Mouse (Mus musculus) G1E (cell line): Measurements from ENCODE around the gene Nell2. TPM values are rescaled to one million over a fixed set of nuclear protein-coding genes. Genes with fewer than 3 reads are reported as not detected.

Experiments
- ATAC-seq: 2 replicates; pipeline ENCODE4 v1.8.0; 2016; ENCODE audit warnings: mild to moderate bottlenecking; ENCODE audit not compliant: insufficient number of reproducible peaks, poor library complexity, low FRiP score, severe bottlenecking; ENCODE audit errors: extremely low read depth
- DNase-seq: peaks from one replicate; pipeline ENCODE4 v3.0.0; 2012; ENCODE audit warnings: low spot score
- H3K27me3 ChIP-seq: 2 replicates; pipeline ENCODE4 v1.6.1; 2012; ENCODE audit warnings: mild to moderate bottlenecking, low read length, inconsistent platforms; ENCODE audit not compliant: insufficient read depth
- H3K36me3 ChIP-seq: replicated peaks from 2 replicates; pipeline ENCODE3; 2012; ENCODE audit warnings: mild to moderate bottlenecking, inconsistent platforms
- H3K4me1 ChIP-seq: 2 replicates; pipeline ENCODE4 v1.6.1; 2012; ENCODE audit warnings: low read depth, low read length, inconsistent platforms, mixed read lengths; ENCODE audit not compliant: insufficient read depth
- H3K4me3 ChIP-seq: 2 replicates; pipeline ENCODE4 v1.5.1; 2012; ENCODE audit warnings: low read depth, mild to moderate bottlenecking, inconsistent platforms, low read length, moderate library complexity, mixed read lengths
- H3K9me3 ChIP-seq: replicated peaks from 2 replicates; pipeline ENCODE4 v1.6.1; 2012; ENCODE audit warnings: inconsistent platforms
- CTCF ChIP-seq: IDR thresholded peaks from 2 replicates; pipeline ENCODE4 v1.5.1; 2012; ENCODE audit warnings: low read depth, low read length, inconsistent platforms, mixed read lengths
- GATA1 ChIP-seq: IDR thresholded peaks from 2 replicates; pipeline ENCODE4 v1.6.1; 2012; ENCODE audit warnings: borderline replicate concordance, low read length, inconsistent platforms, mixed read lengths
- GATA2 ChIP-seq: IDR thresholded peaks from 2 replicates; pipeline ENCODE4 v1.6.1; 2012; ENCODE audit warnings: low read depth, low read length, inconsistent platforms, borderline replicate concordance
- POLR2AphosphoS5 ChIP-seq: IDR thresholded peaks from 2 replicates; pipeline ENCODE4 v1.6.1; 2012; ENCODE audit warnings: low read depth, low read length, inconsistent platforms; ENCODE audit not compliant: insufficient replicate concordance
- TAL1 ChIP-seq: conservative IDR thresholded peaks from 2 replicates; pipeline ENCODE4 v1.6.1; 2012; ENCODE audit warnings: low read depth, low read length, inconsistent platforms, mixed read lengths
- polyA plus RNA-seq: library from polyadenylated mRNA; stranded (reverse); fragments of >175 nt; gene quantifications from 2 replicates; pipeline ENCODE4 v1.2.3, GENCODE M21; 2012
- total RNA-seq, 2 experiments: library from RNA; stranded (forward) in 1 of 2; stranded (reverse) in 1 of 2; fragments of 200-1000 nt in 1 of 2; fragments of >200 nt in 1 of 2; fragmentation: Nextera tagmentation in 1 of 2; gene quantifications; 2 replicates each; pipeline ENCODE4 v1.2.3; 2014 to 2017

Nell2 gene
- total and polyA plus RNA-seq, 3 experiments: 0.05 TPM; not detected in 2

GRCm38 (mm10) chr15:95487961-95488360, 40.4 kb downstream of the Nell2 start:
- DNase-seq (no peak), ATAC-seq (no peak)
- no peak for TF ChIP-seq GATA2
- TF ChIP-seq POLR2AphosphoS5: no peak
- no peak for TF ChIP-seq CTCF
- TF ChIP-seq GATA1: no peak
- no peak for TF ChIP-seq TAL1
- H3K36me3 ChIP-seq: no peaks in the 10 kb centered on the region
- H3K4me1 ChIP-seq: no peaks in the 10 kb centered on the region
- no peak overlapping the region for H3K4me3 ChIP-seq
- H3K9me3 ChIP-seq: peaks cover 36% of the 10 kb centered on the region
- no peaks in the 10 kb centered on the region for H3K27me3 ChIP-seq

DNA sequence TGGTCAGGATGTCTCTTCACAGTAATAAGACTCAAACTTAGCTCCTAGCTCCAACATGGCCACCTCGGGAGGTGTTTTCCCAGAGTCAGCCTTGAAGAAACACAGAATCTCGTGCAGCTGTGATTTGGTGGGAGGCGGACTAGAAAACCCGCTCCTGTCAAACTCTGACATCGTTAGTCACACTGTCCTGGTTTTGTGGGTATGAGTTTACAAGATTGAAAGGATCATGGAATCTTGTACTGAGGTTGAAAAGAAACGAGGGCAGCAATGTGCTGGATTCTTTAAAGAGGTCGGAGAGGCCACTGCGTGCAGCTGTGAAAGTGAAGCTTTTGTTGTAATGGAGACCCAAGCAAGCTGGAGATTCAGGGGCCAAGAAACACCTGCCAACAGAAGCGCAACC, 46.4 kb downstream of the Nell2 start:
- no peak for DNase-seq

DNA sequence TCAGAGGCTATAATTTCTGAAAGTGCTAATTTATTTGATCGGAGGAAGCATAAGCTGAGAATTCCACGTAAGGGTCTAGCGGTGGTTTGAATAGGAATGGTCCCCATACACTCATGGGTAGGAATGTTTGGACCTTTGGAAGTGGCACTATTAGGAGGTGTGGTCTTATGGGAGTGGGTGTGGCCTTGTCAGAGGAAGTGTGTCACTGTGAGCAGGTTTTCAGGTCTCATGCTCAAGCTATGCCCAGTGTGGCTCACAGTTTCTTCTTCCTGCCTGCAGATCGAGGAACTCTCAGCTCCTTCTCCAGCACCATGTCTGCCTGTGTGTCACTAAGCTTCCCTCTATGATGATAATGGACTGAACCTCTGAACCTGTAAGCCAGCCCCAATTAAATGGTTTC, 46.8 kb downstream of the Nell2 start:
- no peak for DNase-seq
- Histone ChIP-seq H3K27me3 (no peaks in the 10 kb centered on the region), H3K4me3 (no peak overlapping the region), H3K9me3 (peaks cover 24% of the 10 kb centered on the region), H3K36me3 (no peaks in the 10 kb centered on the region), H3K4me1 (no peaks in the 10 kb centered on the region)
- TF ChIP-seq CTCF (no peak), GATA1 (no peak), GATA2 (no peak), POLR2AphosphoS5 (no peak), TAL1 (no peak)
- no peak for ATAC-seq

More for the DNA sequence above, 46.4 kb downstream of the Nell2 start:
- no peaks in the 10 kb centered on the region for H3K27me3 ChIP-seq
- TF ChIP-seq TAL1: no peak
- no peak for TF ChIP-seq GATA1
- no peak for TF ChIP-seq GATA2
- no peak for TF ChIP-seq CTCF
- no peak for TF ChIP-seq POLR2AphosphoS5
- H3K4me1 ChIP-seq: no peaks in the 10 kb centered on the region
- no peaks in the 10 kb centered on the region for H3K36me3 ChIP-seq
- H3K9me3 ChIP-seq: peaks cover 24% of the 10 kb centered on the region
- ATAC-seq: no peak
- H3K4me3 ChIP-seq: no peak overlapping the region

DNA sequence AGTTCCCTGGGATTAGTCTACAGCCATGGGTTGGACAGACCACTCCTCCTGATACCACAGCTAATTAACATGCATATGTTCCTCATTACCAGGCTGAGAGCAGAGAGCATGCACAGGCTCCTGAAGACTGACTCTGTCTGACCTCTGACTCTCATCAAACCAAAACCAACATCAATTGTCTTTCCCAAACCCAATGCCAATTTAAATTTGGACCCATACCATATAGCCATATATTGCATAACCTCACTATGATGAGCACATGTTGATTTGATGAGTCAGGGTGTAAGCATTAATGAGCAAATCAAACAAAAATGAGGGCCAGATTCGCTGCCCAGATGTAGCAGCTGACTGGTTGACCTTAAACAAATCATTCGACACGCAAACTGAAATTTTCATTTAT, 51.9 kb downstream of the Nell2 start:
- Histone ChIP-seq H3K27me3 (no peaks in the 10 kb centered on the region), H3K4me1 (no peaks in the 10 kb centered on the region), H3K9me3 (peaks cover 9% of the 10 kb centered on the region), H3K36me3 (no peaks in the 10 kb centered on the region), H3K4me3 (no peak overlapping the region)
- DNase-seq (no peak), ATAC-seq (no peak)
- TF ChIP-seq TAL1 (no peak), GATA2 (no peak), GATA1 (no peak), POLR2AphosphoS5 (no peak), CTCF (no peak)

- Histone ChIP-seq H3K9me3 (peaks cover 14% of the 10 kb centered on the region), H3K4me3 (no peak overlapping the region), H3K27me3 (no peaks in the 10 kb centered on the region), H3K36me3 (no peaks in the 10 kb centered on the region), H3K4me1 (no peaks in the 10 kb centered on the region)
- TF ChIP-seq CTCF (no peak), TAL1 (no peak), GATA2 (no peak), GATA1 (no peak), POLR2AphosphoS5 (no peak)
- DNase-seq (no peak), ATAC-seq (no peak)
Observed at GRCm38 (mm10) chr15:95473976-95474375, 54.4 kb downstream of the Nell2 start.

GRCm38 (mm10) chr15:95467195-95467594, 61.2 kb downstream of the Nell2 start:
- H3K27me3 ChIP-seq: no peaks in the 10 kb centered on the region
- DNase-seq (no peak), ATAC-seq (no peak)
- no peak for TF ChIP-seq GATA1
- TF ChIP-seq CTCF: no peak
- no peak for TF ChIP-seq POLR2AphosphoS5
- no peak for TF ChIP-seq TAL1
- no peak for TF ChIP-seq GATA2
- H3K36me3 ChIP-seq: no peaks in the 10 kb centered on the region
- H3K9me3 ChIP-seq: peaks cover 26% of the 10 kb centered on the region
- H3K4me1 ChIP-seq: no peaks in the 10 kb centered on the region
- no peak overlapping the region for H3K4me3 ChIP-seq

GRCm38 (mm10) chr15:95460041-95460566, 68.3 kb downstream of the Nell2 start:
- TF ChIP-seq CTCF (no peak), GATA2 (no peak), GATA1 (no peak), TAL1 (no peak), POLR2AphosphoS5 (no peak)

More at GRCm38 (mm10) chr15:95460041-95460566, 68.3 kb downstream of the Nell2 start:
- Histone ChIP-seq H3K36me3 (no peaks in the 10 kb centered on the region), H3K4me3 (no peak overlapping the region), H3K4me1 (no peaks in the 10 kb centered on the region), H3K9me3 (peaks cover 23% of the 10 kb centered on the region), H3K27me3 (no peaks in the 10 kb centered on the region)
- ATAC-seq (no peak), DNase-seq (no peak)
